In the genomic region with DNA sequence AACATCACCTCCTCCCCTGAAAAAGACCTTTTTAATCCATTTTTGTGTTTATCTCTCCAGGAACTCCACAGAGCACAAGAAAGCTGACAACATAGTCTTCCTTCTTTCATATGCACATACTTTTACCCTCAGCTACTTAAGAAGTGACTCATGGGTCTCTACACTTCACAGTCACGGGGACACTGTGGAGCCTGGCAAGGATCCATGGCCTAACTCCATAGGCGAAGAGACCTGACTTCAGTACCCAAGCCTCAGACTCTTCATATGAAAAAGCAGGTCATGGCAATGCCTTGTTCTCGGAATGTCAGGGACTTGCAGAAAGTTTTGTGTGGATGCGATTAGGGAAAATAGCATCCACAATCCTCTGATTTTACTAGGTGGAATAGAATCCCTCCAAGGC, we compare ENCODE assay signal across 18 mouse cellular contexts.
DNase-seq lines count a peak whose midpoint lies in the region; ATAC-seq and TF ChIP-seq lines count a peak whose summit lies in the region.
"Had no signal": no experiment of that assay in that cellular context is flagged by ENCODE, and none has a peak within 500 bp of the region (broad histone marks: within the 10 kb centered on the region; RNA-seq: fewer than 3 reads in every experiment).

No protein-coding gene starts in this region.

- POLR2A ChIA-PET in Patski (lab: Charles Lee) = no interaction called here

- no peaks in the 10 kb centered on the region for H3K27me3 ChIP-seq in lung, embryonic 14.5 days (ENCODE audit: insufficient read depth, low read length)
- H3K27me3 ChIP-seq in Patski = no peaks in the 10 kb centered on the region
- H3K27me3 ChIP-seq in hindbrain, postnatal 0 days (ENCODE audit: insufficient read depth, low read length) = no peaks in the 10 kb centered on the region
- H3K27me3 ChIP-seq: forebrain, embryonic 15.5 days; hindbrain, embryonic 13.5 days; intestine, embryonic 15.5 days had no signal

- no peak for ATAC-seq in lung, embryonic 14.5 days (ENCODE audit: insufficient read depth)
- ATAC-seq in Patski = peak; percentile 91
- no peak for ATAC-seq in cerebellum, adult (ENCODE audit: insufficient number of reproducible peaks, low FRiP score, low TSS enrichment)
- ATAC-seq in hindbrain, postnatal 0 days = no peak
- ATAC-seq: forebrain, embryonic 15.5 days; intestine, embryonic 15.5 days had no signal

- H3K4me2 ChIP-seq in lung, embryonic 14.5 days = no peak overlapping the region
- H3K4me2 ChIP-seq in hindbrain, postnatal 0 days (ENCODE audit: low read depth, low read length) = no peak overlapping the region
- H3K4me2 ChIP-seq: embryonic facial prominence, embryonic 12.5 days; forebrain, embryonic 15.5 days; hindbrain, embryonic 13.5 days; intestine, embryonic 15.5 days had no signal

- H3K4me3 ChIP-seq in lung, embryonic 14.5 days (ENCODE audit: low read depth, low read length) = no peak overlapping the region
- no peak overlapping the region for H3K4me3 ChIP-seq in hindbrain, postnatal 0 days (ENCODE audit: low read length)
- H3K4me3 ChIP-seq: embryonic facial prominence, embryonic 12.5 days; forebrain, embryonic 15.5 days; heart, embryonic 10.5 days; hindbrain, embryonic 13.5 days; intestine, embryonic 15.5 days had no signal

- no peak overlapping the region for H3K9ac ChIP-seq in lung, embryonic 14.5 days
- no peak overlapping the region for H3K9ac ChIP-seq in hindbrain, postnatal 0 days (replicated peaks; ENCODE audit: low read length)
- H3K9ac ChIP-seq: embryonic facial prominence, embryonic 12.5 days; forebrain, embryonic 15.5 days; hindbrain, embryonic 13.5 days; intestine, embryonic 15.5 days had no signal

- no peaks in the 10 kb centered on the region for H3K9me3 ChIP-seq in lung, embryonic 14.5 days (ENCODE audit: low read depth, low read length)
- H3K9me3 ChIP-seq in hindbrain, postnatal 0 days (ENCODE audit: low read length) = no peaks in the 10 kb centered on the region
- H3K9me3 ChIP-seq: embryonic facial prominence, embryonic 12.5 days; forebrain, embryonic 15.5 days; heart, embryonic 10.5 days; hindbrain, embryonic 13.5 days; intestine, embryonic 15.5 days had no signal

- DNase-seq in lung, embryonic 14.5 days = peak; percentile 47
- no peak for DNase-seq in lung, postnatal 10 days
- no peak for DNase-seq in Patski (ENCODE audit: low read depth, low spot score)
- peak; percentile 15 for DNase-seq in adrenal gland, postnatal 14 days
- no peak for DNase-seq in heart, postnatal 4 days
- no peak for DNase-seq in hindbrain, postnatal 0 days (ENCODE audit: low spot score)
- DNase-seq: cerebellum, adult 11-12 months; cerebellum, adult 9-10 months; cerebellum, postnatal 25 days; gastrocnemius, postnatal 36 days; heart, adult 11 months; heart, postnatal 10 days had no signal

- 71% methylated on average over 4 of the region's 4 CpGs for WGBS in lung, embryonic 14.5 days
- 75% methylated on average over 4 of the region's 4 CpGs for WGBS in hindbrain, postnatal 0 days

- no peak overlapping the region for H3K27ac ChIP-seq in lung, embryonic 14.5 days (ENCODE audit: low read depth)
- no peak overlapping the region for H3K27ac ChIP-seq in hindbrain, postnatal 0 days
- H3K27ac ChIP-seq: embryonic facial prominence, embryonic 12.5 days; forebrain, embryonic 15.5 days; heart, embryonic 10.5 days; hindbrain, embryonic 13.5 days; intestine, embryonic 15.5 days had no signal

- H3K36me3 ChIP-seq in lung, embryonic 14.5 days (ENCODE audit: insufficient read depth) = no peaks in the 10 kb centered on the region
- H3K36me3 ChIP-seq in hindbrain, postnatal 0 days (ENCODE audit: insufficient read depth, low read length) = no peaks in the 10 kb centered on the region
- H3K36me3 ChIP-seq: embryonic facial prominence, embryonic 12.5 days; forebrain, embryonic 15.5 days; heart, embryonic 10.5 days; hindbrain, embryonic 13.5 days; intestine, embryonic 15.5 days had no signal

- TF ChIP-seq CTCF in lung, embryonic 14.5 days (IDR thresholded peaks at IDR 0.05; ENCODE audit: low read depth) = no peak
- TF ChIP-seq CTCF in Patski (IDR thresholded peaks at IDR 0.05) = no peak
- TF ChIP-seq CTCF in hindbrain, postnatal 0 days (IDR thresholded peaks at IDR 0.05; ENCODE audit: low read depth) = no peak

- in situ Hi-C loops in Patski (cut with MboI; ENCODE audit: low pct_unique_long_range_greater_than_20kb) = no loop called here

- H3K4me1 ChIP-seq in lung, embryonic 14.5 days (ENCODE audit: insufficient read depth) = 0 out of 2 replicates have a peak, but pooled peaks cover 4% of the 10 kb centered on the region
- H3K4me1 ChIP-seq in hindbrain, postnatal 0 days (ENCODE audit: insufficient read depth, low read length) = no peaks in the 10 kb centered on the region
- H3K4me1 ChIP-seq: embryonic facial prominence, embryonic 12.5 days; forebrain, embryonic 15.5 days; hindbrain, embryonic 13.5 days; intestine, embryonic 15.5 days had no signal

- CTCF ChIA-PET in Patski (lab: Charles Lee) = interaction anchor here (1.7 to 4.2 kb wide), 3 partner anchors 12 to 21 kb away, joined by 8 to 25 read pairs (median 10); no protein-coding TSS in a partner anchor

Comparison
In these comparisons a context has a peak if more than half of its experiments do, and no peak if none do; other contexts are left out.
1. DNase-seq: peak in lung, embryonic 14.5 days (single experiment) and adrenal gland, postnatal 14 days (single experiment); none in lung, postnatal 10 days (single experiment), Patski (single experiment), heart, postnatal 4 days (single experiment) and hindbrain, postnatal 0 days (single experiment).